Mouse (Mus musculus) heart, embryonic 11.5 days (tissue): ENCODE measurements around the gene Syne1. TPM values are rescaled to one million over a fixed set of nuclear protein-coding genes. Genes with fewer than 3 reads are reported as not detected.

ENCODE experiments used
- ATAC-seq: fragments of 200-750 bp; cut with Nextera tagmentation; replicated peaks from 2 replicates; pipeline ENCODE4 v1.8.0; 2017; ENCODE audit warnings: moderate library complexity; ENCODE audit not compliant: insufficient number of reproducible peaks, low FRiP score, low TSS enrichment
- H3K27ac ChIP-seq: fragments of 300-500 bp; sonication (generic); 2 replicates; pipeline ENCODE4 v1.5.1; 2014; ENCODE audit warnings: mild to moderate bottlenecking, low read depth, low read length
- H3K27me3 ChIP-seq: fragments of 300-500 bp; sonication (generic); 2 replicates; pipeline ENCODE4 v1.6.1; 2014; ENCODE audit warnings: mild to moderate bottlenecking, low read length, mixed read lengths; ENCODE audit not compliant: control insufficient read depth, insufficient read depth
- H3K36me3 ChIP-seq: fragments of 300-500 bp; sonication (generic); 2 replicates; pipeline ENCODE4 v1.6.1; 2014; ENCODE audit warnings: mild to moderate bottlenecking, low read length, moderate library complexity, mixed read lengths; ENCODE audit not compliant: control insufficient read depth, insufficient read depth
- H3K4me1 ChIP-seq: fragments of 300-500 bp; sonication (generic); 2 replicates; pipeline ENCODE4 v1.6.1; 2014; ENCODE audit warnings: low read length; ENCODE audit not compliant: control insufficient read depth, insufficient read depth
- H3K4me2 ChIP-seq: fragments of 300-500 bp; sonication (generic); 2 replicates; pipeline ENCODE4 v1.6.1; 2014; ENCODE audit warnings: mild to moderate bottlenecking, moderate library complexity
- H3K4me3 ChIP-seq: fragments of 300-500 bp; sonication (generic); 2 replicates; pipeline ENCODE4 v1.5.1; 2014; ENCODE audit warnings: low read depth, low read length
- H3K9ac ChIP-seq: fragments of 300-500 bp; sonication (generic); 2 replicates; pipeline ENCODE4 v1.6.1; 2014; ENCODE audit warnings: mild to moderate bottlenecking, low read depth, low read length, moderate library complexity
- H3K9me3 ChIP-seq: fragments of 300-500 bp; sonication (generic); replicated peaks from 2 replicates; pipeline ENCODE4 v1.6.1; 2016; ENCODE audit warnings: low read length; ENCODE audit not compliant: control insufficient read depth
- WGBS: fragments of 180-500 bp; shearing (Covaris S2); extraction: QIAGEN DNeasy Blood & Tissue Kit; methylation state at CpG from one replicate; pipeline ENCODE4 v1.1.7; 2014; ENCODE audit not compliant: insufficient replicate concordance; 5-methylcytosine and 5-hydroxymethylcytosine counted together
- polyA plus RNA-seq: library from polyadenylated mRNA; unstranded; fragments of >200 nt; fragmentation: Nextera tagmentation; extraction: Ambion mirVana; gene quantifications from 2 replicates; pipeline ENCODE4 v1.2.1, GENCODE M21; 2014

Gene Syne1
- polyA plus RNA-seq, 1 experiment from 2014 or later = 18.2 TPM

GRCm38 (mm10) chr10:5079945-5080468, 471.3 kb downstream of the Syne1 start:
- Histone ChIP-seq H3K27ac (no peak overlapping the region), H3K9me3 (no peaks in the 10 kb centered on the region), H3K9ac (no peak overlapping the region), H3K36me3 (0 out of 2 replicates have a peak, but pooled peaks cover 3% of the 10 kb centered on the region), H3K27me3 (no peaks in the 10 kb centered on the region), H3K4me3 (no peak overlapping the region), H3K4me2 (no peak overlapping the region), H3K4me1 (no peaks in the 10 kb centered on the region)
- 68% methylated on average over 9 of the region's 9 CpGs for WGBS
- no peak for ATAC-seq

GRCm38 (mm10) chr10:5075724-5076123, 475.6 kb downstream of the Syne1 start:
- Histone ChIP-seq H3K27ac (no peak overlapping the region), H3K9ac (no peak overlapping the region), H3K36me3 (0 out of 2 replicates have a peak, but pooled peaks cover 3% of the 10 kb centered on the region), H3K27me3 (no peaks in the 10 kb centered on the region), H3K4me3 (no peak overlapping the region), H3K4me1 (no peaks in the 10 kb centered on the region), H3K9me3 (no peaks in the 10 kb centered on the region), H3K4me2 (no peak overlapping the region)
- ATAC-seq = no peak
- 79% methylated on average over 7 of the region's 7 CpGs for WGBS

GRCm38 (mm10) chr10:5072054-5072453, 479.2 kb downstream of the Syne1 start:
- H3K36me3 ChIP-seq = 0 out of 2 replicates have a peak, but pooled peaks cover 3% of the 10 kb centered on the region
- H3K9ac ChIP-seq = no peak overlapping the region
- no peak overlapping the region for H3K4me2 ChIP-seq
- no peaks in the 10 kb centered on the region for H3K27me3 ChIP-seq
- H3K27ac ChIP-seq = no peak overlapping the region
- no peaks in the 10 kb centered on the region for H3K9me3 ChIP-seq
- WGBS = 80% methylated on average over 8 of the region's 8 CpGs
- H3K4me1 ChIP-seq = no peaks in the 10 kb centered on the region
- no peak overlapping the region for H3K4me3 ChIP-seq
- no peak for ATAC-seq

- no peak overlapping the region for H3K27ac ChIP-seq
- no peaks in the 10 kb centered on the region for H3K4me1 ChIP-seq
- H3K9me3 ChIP-seq = no peaks in the 10 kb centered on the region
- no peak for ATAC-seq
- no peak overlapping the region for H3K4me2 ChIP-seq
- WGBS = 90% methylated on average over 3 of the region's 3 CpGs
- H3K36me3 ChIP-seq = 0 out of 2 replicates have a peak, but pooled peaks cover 3% of the 10 kb centered on the region
- no peak overlapping the region for H3K9ac ChIP-seq
- H3K4me3 ChIP-seq = no peak overlapping the region
- no peaks in the 10 kb centered on the region for H3K27me3 ChIP-seq
These were observed 480.4 kb downstream of the Syne1 start for GRCm38 (mm10) chr10:5070941-5071231.

GRCm38 (mm10) chr10:5070168-5070940, 480.9 kb downstream of the Syne1 start:
- ATAC-seq = no peak
- no peaks in the 10 kb centered on the region for H3K27me3 ChIP-seq
- H3K4me1 ChIP-seq = no peaks in the 10 kb centered on the region
- H3K4me3 ChIP-seq = no peak overlapping the region
- H3K4me2 ChIP-seq = peak overlapping the region; percentile 19; the same call in 1 of the 2 replicates
- peak overlapping the region; percentile 93 for H3K27ac ChIP-seq
- H3K36me3 ChIP-seq = no peaks in the 10 kb centered on the region
- no peak overlapping the region for H3K9ac ChIP-seq
- H3K9me3 ChIP-seq = no peaks in the 10 kb centered on the region
- 85% methylated on average over 11 of the region's 11 CpGs for WGBS

- Histone ChIP-seq H3K4me3 (peak within 1 kb of the TSS; percentile 12), H3K27me3 (no peaks in the 10 kb centered on the region), H3K9ac (peak within 1 kb of the TSS; percentile 43; the same call in 1 of the 2 replicates), H3K9me3 (no peaks in the 10 kb centered on the region), H3K36me3 (no peaks in the 10 kb centered on the region), H3K4me2 (peak within 1 kb of the TSS; percentile 49), H3K27ac (peak within 1 kb of the TSS; percentile 93), H3K4me1 (no peaks in the 10 kb centered on the region)
- ATAC-seq = peak; percentile 69
- WGBS = 56% methylated on average over 14 of the region's 14 CpGs
These were observed 482.5 kb downstream of the Syne1 start, which contains the start of gene Gm10097 for GRCm38 (mm10) chr10:5068676-5069265. Gm10097 (plus strand) TSS chr10:5069192.

GRCm38 (mm10) chr10:5067113-5067512, 484.2 kb downstream of the Syne1 start:
- 84% methylated on average over 3 of the region's 3 CpGs for WGBS
- Histone ChIP-seq H3K27ac (no peak overlapping the region), H3K9me3 (no peaks in the 10 kb centered on the region), H3K4me3 (no peak overlapping the region), H3K4me2 (no peak overlapping the region), H3K27me3 (no peaks in the 10 kb centered on the region), H3K36me3 (no peaks in the 10 kb centered on the region), H3K4me1 (no peaks in the 10 kb centered on the region), H3K9ac (no peak overlapping the region)
- ATAC-seq = no peak

- 67% methylated on average over 2 of the region's 2 CpGs for WGBS
- Histone ChIP-seq H3K4me2 (no peak overlapping the region), H3K4me1 (peaks cover 5% of the 10 kb centered on the region; the same call in 1 of the 2 replicates), H3K36me3 (peaks cover 5% of the 10 kb centered on the region; the same call in 1 of the 2 replicates), H3K9me3 (no peaks in the 10 kb centered on the region), H3K27me3 (no peaks in the 10 kb centered on the region), H3K9ac (no peak overlapping the region), H3K4me3 (no peak overlapping the region), H3K27ac (no peak overlapping the region)
- ATAC-seq = no peak
These were observed 491.3 kb downstream of the Syne1 start for GRCm38 (mm10) chr10:5059983-5060382.
